Mouse (Mus musculus) MEL (cell line): ENCODE results near the gene Klk5.

Source experiments
- MAX ChIP-seq: IDR thresholded peaks from 2 replicates; pipeline ENCODE4 v1.6.1; 2011; ENCODE audit warnings: low read length, improper control_type of control experiment
- MXI1 ChIP-seq: IDR thresholded peaks from 2 replicates; pipeline ENCODE4 v1.6.1; 2011; ENCODE audit warnings: mild to moderate bottlenecking, low read depth, low read length, improper control_type of control experiment

DNA sequence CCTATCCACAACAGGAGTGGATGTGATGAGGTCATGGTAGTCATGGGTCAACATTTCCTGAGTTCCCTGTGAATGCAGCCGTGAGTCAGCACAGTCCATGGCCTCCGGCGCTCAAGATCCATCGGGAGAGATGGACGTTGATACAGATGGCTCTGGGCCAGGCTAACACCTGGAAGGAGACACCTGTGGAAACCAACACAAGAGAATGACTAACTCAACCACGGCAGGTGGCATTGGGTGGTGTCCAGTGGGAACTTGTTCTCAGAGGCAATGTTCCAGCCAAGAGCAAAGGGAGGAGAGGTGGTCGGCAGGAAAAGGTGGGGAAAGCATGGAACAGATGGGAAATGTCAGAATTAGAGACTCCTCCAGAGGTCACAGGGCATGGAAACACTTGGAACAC lies 20.2 kb upstream of the Klk5 start:
- TF ChIP-seq MXI1 (no peak), MAX (no peak)
